Mouse (Mus musculus): ENCODE measurements around the gene Eif4g1.

Gene Eif4g1

DNA sequence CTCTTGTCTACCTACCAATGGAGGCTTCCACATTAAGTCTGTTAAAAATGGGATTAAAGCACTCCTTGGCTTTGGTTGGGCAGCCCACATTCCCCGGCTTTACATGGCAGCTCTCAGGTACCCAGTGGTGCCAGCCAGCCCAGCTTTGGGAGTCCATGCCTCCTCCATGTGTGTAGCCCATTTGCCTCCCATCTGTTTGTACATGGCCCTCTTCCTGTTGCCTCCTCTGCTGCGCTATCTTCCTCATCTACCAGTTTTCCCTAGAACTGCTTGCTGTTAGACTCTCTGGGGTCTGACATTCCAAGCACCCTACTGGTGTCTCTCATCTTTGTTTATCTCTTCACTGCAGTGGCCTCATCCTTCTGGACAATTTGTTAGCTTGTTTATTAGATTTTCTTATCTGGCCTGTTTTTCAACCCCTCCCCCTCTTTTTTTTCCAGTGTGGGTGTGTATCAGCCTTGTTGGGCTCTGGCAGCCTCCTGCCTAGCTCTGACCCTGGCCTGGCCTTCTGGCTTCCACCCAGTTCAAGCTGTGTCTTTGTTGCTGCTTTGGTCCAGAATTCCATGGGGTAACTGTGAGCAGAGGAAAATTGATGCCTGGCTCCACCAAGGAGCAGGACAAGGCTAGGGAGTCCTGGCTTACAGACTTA, 38.4 kb downstream of the Eif4g1 start:
- DNase-seq: peak; percentile 44

- peak; percentile 21 for DNase-seq
These were observed 40.3 kb downstream of the Eif4g1 start for GRCm38 (mm10) chr16:20708220-20708938.

- DNase-seq: peak; percentile 41
These were observed 41.0 kb downstream of the Eif4g1 start for GRCm38 (mm10) chr16:20708939-20709734.

DNA sequence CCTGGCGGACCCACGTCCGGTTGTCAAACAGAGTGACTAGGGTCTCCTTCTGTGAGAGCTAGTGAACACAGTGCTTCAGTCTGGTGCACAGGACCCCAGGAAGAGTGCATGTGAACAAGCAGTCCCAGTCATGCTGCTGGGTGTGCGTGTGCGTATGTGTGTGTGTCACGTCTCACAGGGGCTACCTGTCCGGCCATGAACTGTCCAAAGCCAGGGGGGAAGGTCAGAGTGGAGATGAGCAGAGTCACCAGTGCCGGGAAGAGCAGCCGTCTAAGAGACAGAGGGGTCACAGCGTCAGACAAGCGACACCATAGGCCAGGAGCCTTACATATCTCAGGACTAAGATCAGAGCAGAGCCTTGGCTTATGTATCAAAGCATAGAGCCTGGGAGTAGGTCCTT, 42.3 kb downstream of the Eif4g1 start:
- peak; percentile 19 for DNase-seq

- DNase-seq: peak; percentile 25
These were observed 42.7 kb downstream of the Eif4g1 start for GRCm38 (mm10) chr16:20710810-20711209.

DNA sequence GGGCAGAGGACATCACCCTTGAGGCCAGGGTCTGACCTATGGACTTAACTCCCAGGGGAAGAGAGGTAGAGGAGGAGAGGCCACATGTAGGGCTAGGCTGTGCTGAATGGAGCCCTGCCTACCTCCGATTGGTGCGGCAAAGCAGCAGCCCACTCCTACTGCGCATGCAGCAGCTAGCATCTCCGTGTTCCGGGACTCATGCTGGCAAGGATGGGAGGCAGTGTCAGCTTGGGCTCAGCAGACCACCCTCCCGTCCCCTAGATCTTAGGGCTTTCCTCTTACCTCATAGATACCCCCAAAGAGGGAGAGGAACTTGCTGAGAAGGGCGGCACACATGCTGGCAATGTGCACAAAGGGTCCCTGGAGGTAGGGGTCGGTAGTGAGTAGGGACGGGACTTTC, 44.1 kb downstream of the Eif4g1 start:
- no peak for DNase-seq

- DNase-seq: peak; percentile 33
These were observed 44.8 kb downstream of the Eif4g1 start for GRCm38 (mm10) chr16:20712889-20713288.

DNA sequence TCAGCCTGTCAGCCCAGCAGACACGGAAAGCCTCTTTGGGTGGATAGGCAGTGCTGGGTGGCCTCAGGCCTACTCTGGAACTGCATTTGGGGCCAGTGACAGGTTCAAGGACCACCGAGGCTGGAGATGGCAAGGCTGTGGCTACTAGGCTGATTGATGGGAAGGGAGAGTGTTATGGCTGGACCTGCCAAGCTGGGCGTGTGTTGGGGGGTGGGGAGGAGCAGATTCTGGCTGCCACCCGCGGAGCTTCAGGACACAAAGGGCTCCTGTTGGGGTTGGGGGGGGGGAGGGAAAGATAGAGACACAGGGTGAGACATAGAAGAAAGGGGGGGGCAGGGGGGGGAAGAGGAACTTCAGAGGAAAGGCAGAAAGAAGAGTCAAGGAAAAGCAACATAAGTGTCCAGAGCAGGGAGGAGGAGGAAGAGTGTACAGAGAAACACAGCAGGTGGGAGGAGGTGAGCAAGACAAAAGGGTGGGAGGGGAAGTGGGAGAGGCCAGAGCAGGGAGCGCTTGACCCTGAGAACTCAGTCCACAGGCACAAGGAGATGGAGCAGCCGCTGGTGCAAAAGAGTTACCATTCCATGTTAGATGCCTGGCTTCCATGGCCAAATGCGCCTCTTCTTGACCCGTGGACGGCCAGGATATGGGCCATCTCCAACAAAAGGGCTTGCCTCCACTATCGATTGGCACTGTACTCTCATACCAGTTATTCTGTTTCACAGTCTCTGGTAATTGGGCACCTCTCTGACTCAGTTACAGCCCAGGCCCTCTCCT, 46.4 kb downstream of the Eif4g1 start:
- DNase-seq: peak; percentile 51

DNA sequence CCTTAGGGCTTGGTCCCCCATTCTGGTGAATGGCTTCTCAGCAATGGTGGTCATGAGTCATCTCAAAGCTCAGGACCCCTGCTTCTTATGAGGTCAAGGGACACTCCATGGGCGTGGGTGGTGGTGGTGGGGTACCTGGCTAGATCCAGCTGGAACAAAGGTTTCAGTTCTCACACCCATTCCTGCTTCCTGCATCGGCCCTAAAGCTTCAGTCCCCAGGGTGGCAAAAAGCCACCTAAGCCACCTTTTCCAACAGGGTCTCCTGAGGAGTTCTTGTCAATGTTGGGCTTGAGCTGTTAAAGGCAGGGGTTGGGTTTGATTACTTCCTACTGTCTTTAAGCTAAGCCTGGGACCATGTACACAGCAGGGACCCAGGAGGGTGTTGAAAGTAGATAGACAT, 47.0 kb downstream of the Eif4g1 start:
- DNase-seq: peak; percentile 55

DNA sequence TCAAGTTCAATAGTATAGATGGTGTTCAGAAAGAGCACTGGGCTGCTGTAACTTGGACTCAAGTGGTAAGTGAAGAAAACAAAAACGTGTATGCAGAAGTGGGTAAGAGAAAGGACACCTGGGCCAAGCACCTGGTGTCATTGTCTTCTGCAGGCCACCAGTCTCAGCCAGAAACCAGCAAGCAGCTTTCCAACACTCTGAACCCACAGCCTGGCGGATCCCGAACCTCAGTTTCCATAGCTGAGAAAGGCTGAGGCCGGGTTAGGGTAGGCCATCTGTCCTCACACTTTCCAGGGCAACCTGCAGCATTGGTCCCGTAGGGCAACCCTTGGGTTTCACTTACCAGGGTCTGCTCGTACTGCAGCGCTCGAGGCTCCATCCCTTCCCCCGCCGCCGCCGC, 47.5 kb downstream of the Eif4g1 start:
- peak; percentile 51 for DNase-seq

DNA sequence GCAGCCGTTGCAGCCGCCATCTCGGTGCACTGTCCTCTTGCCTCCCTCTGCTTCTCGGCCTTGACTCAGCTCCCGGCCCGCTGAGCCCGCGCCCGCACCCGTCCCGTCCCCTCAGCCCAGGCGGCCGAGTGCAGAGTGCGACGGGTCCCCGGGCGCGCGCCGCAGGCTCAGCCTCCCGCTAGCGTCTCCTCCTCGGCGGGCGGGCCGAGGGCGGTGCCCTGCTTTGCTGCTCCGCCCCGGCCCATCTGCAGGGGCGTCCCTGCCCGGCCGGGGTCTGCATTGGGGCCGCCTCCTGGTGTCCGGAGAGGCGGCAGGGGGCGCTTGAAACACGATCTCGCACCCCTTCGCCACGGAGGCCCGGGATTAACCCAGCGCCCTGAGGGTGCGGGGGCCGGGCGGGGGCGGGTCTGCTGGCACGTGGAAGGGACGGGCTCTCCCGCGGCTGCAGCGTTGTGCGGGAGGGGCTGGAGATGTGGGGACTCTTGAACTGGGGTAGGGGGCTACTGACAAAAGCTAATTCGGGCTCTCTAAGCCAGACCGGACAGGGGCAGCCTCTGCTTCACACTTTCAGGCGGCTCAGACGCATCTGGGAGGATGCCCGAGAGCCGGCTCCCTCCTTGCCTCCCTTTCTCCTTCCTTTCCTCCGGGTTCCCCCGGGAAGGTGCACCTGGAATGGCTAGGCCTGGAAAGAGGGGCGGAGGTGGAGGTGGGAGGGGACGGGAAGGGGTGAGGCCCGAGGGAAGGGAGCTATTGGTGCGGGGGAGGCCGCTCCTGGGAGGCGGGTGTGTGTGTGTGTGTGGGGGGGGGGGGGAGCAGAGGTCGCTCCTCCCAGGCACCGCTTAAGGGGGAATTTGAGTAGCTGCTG, 48.1 kb downstream of the Eif4g1 start:
- DNase-seq: peak; percentile 81

DNA sequence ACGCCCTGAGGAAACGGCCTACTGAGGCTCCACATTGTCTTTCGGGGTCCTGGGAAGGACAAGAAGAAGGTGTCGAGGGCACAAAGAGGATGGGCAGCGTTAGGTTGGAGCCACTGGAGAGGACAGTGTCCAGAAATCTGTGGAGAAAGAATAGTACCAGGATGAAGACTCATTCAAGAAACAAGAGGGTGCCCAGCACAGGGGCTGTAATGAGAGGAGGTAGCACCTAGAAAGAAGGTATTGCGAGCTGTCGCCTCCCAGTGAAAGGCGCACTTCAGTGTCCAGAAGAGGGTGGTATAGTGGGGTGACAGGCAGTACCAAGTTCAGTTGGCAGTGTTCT, 48.7 kb downstream of the Eif4g1 start:
- no peak for DNase-seq

- DNase-seq: peak; percentile 98
These were observed 49.3 kb downstream of the Eif4g1 start, which contains the start of the genes Polr2h and Clcn2 for GRCm38 (mm10) chr16:20717181-20717977. Gene Polr2h (plus strand): TSS chr16:20717665. Gene Clcn2 (minus strand): TSS chr16:20717746.

- no peak for DNase-seq
These were observed 50.0 kb downstream of the Eif4g1 start for GRCm38 (mm10) chr16:20717978-20718670.

DNA sequence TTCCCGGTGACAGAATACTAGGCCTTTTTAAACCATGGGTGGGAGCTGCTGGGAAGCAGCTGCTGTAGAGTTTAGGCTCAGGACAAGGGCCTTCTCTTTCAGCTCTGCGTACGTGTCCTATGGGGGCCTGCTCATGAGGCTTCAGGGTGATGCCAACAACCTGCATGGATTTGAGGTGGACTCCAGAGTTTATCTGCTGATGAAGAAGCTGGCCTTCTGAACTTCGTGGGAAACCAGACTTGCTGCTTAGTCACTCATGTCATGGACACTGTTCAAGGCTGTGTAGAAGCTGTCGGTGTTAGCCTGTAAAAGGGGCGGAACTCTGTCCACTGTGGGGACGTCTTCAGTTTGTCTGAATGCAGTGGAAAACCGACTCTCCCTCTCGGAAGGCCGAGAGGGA, 53.7 kb downstream of the Eif4g1 start:
- no peak for DNase-seq

DNA sequence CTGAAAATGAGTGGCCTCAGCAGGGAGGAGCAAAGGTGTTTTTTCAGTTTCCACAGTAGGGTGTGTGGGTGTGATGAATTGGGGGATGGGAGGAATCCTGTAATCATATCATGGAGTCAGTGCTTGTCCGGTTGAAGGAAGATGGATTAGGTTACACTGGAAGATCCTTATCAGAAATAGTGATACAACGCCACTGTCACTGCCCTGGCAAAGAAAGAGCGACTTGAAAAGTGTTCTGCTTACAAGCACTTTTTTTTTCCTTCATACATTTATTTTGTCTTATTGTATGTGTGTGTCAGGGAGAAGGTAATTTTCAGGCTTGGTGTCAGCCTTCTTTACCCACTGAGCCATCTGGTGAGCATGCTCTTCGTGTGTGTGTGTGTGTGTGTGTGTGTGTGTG, 54.6 kb downstream of the Eif4g1 start:
- DNase-seq: no peak

GRCm38 (mm10) chr16:20723247-20723646, 55.1 kb downstream of the Eif4g1 start:
- DNase-seq: no peak

- DNase-seq: peak; percentile 25
These were observed 56.2 kb downstream of the Eif4g1 start for GRCm38 (mm10) chr16:20724338-20724748.

- DNase-seq: peak; percentile 8
These were observed 57.2 kb downstream of the Eif4g1 start for GRCm38 (mm10) chr16:20725321-20725720.

- peak; percentile 4 for DNase-seq
These were observed 57.6 kb downstream of the Eif4g1 start for GRCm38 (mm10) chr16:20725750-20726149.
